Mouse (Mus musculus) ES-E14 (cell line): ENCODE measurements around the gene Phf2. TPM values are rescaled to one million over a fixed set of nuclear protein-coding genes. Genes with fewer than 3 reads are reported as not detected.

Experiments used
- DNase-seq: peaks from one replicate; pipeline ENCODE4 v3.0.0-alpha.2; 2013; ENCODE audit warnings: low read depth, low spot score
- H3K27ac ChIP-seq: 2 replicates; pipeline ENCODE4 v1.5.1; 2012; ENCODE audit warnings: low read depth, mild to moderate bottlenecking, low read length, moderate library complexity, mixed read lengths; ENCODE audit not compliant: poor library complexity, insufficient read depth, severe bottlenecking
- H3K36me3 ChIP-seq: 2 replicates; pipeline ENCODE4 v1.6.1; 2012; ENCODE audit warnings: mild to moderate bottlenecking, low read length, moderate library complexity, mixed read lengths; ENCODE audit not compliant: control insufficient read depth, poor library complexity, insufficient read depth, severe bottlenecking
- H3K4me1 ChIP-seq, 2 experiments: fragments of 150-350 bp in 1 of 2; sonication (generic) in 1 of 2; 2 replicates each; pipeline ENCODE4 v1.6.1; 2012; ENCODE audit warnings: low read length in 2 of 2, mild to moderate bottlenecking in 1 of 2, mixed read lengths in 1 of 2; ENCODE audit not compliant: control insufficient read depth in 2 of 2, insufficient read depth in 2 of 2, poor library complexity in 1 of 2
- H3K4me3 ChIP-seq, 2 experiments: fragments of 150-350 bp in 1 of 2; sonication (generic) in 1 of 2; 2 replicates each; pipeline ENCODE4 v1.5.1; 2012; ENCODE audit warnings: low read length in 2 of 2, low read depth in 1 of 2, mild to moderate bottlenecking in 1 of 2, mixed read lengths in 1 of 2; ENCODE audit not compliant: insufficient read depth in 1 of 2, poor library complexity in 1 of 2, severe bottlenecking in 1 of 2
- H3K9ac ChIP-seq: 2 replicates; pipeline ENCODE4 v1.6.1; 2012; ENCODE audit warnings: low read depth, mild to moderate bottlenecking, low read length, mixed read lengths; ENCODE audit not compliant: poor library complexity, insufficient read depth, severe bottlenecking
- H3K9me3 ChIP-seq: fragments of 150-350 bp; sonication (generic); 2 replicates; pipeline ENCODE4 v1.6.1; 2012; ENCODE audit warnings: low read depth, mild to moderate bottlenecking, low read length; ENCODE audit not compliant: control insufficient read depth, insufficient read depth
- CHD2 ChIP-seq: IDR thresholded peaks from 2 replicates; pipeline ENCODE4 v1.6.1; 2014; ENCODE audit warnings: mild to moderate bottlenecking, low read depth, low read length, inconsistent platforms
- HCFC1 ChIP-seq: IDR thresholded peaks from 2 replicates; pipeline ENCODE4 v1.6.1; 2012; ENCODE audit warnings: low read length, inconsistent platforms, borderline replicate concordance; ENCODE audit not compliant: insufficient read depth
- MAFK ChIP-seq: IDR thresholded peaks from 2 replicates; pipeline ENCODE4 v1.6.1; 2014; ENCODE audit warnings: mild to moderate bottlenecking, low read depth, low read length, inconsistent platforms; ENCODE audit not compliant: insufficient read depth
- ZC3H11A ChIP-seq: IDR thresholded peaks from 2 replicates; pipeline ENCODE4 v1.6.1; 2012; ENCODE audit warnings: low read depth, mild to moderate bottlenecking, inconsistent platforms, low read length, borderline replicate concordance
- ZNF384 ChIP-seq: IDR thresholded peaks from 2 replicates; pipeline ENCODE4 v1.6.1; 2012; ENCODE audit warnings: low read depth, low read length, inconsistent platforms
- in situ Hi-C, 2 experiments: fragments of 600-800 bp; cut with MboI; formaldehyde crosslinking; loops; one replicate each; pipeline ENCODE4 v1.15.1; 2025; ENCODE audit warnings: low sequenced_read_pairs in 2 of 2, inconsistent platforms in 1 of 2; ENCODE audit not compliant: unreplicated experiment in 2 of 2
- total RNA-seq: library from RNA; depleted of rRNA; stranded (reverse); fragments of 300-350 nt; gene quantifications from 2 replicates; pipeline ENCODE4 v1.2.3, GENCODE M21; 2012

The Phf2 gene
- total RNA-seq, 1 experiment, result 3.8 TPM

GRCm38 (mm10) chr13:48913141-48913540 lies 42.2 kb upstream of the Phf2 start:
- Histone ChIP-seq H3K4me1 (no peaks in the 10 kb centered on the region), H3K36me3 (peaks cover 33% of the 10 kb centered on the region), H3K27ac (no peak overlapping the region), H3K9ac (no peak overlapping the region), H3K9me3 (no peaks in the 10 kb centered on the region), H3K4me3 (no peak overlapping the region)
- no peak for DNase-seq
- TF ChIP-seq CHD2 (no peak), ZC3H11A (no peak), MAFK (no peak), ZNF384 (no peak), HCFC1 (no peak)
- in situ Hi-C loops, result no loop called here

- no peaks in the 10 kb centered on the region for H3K9me3 ChIP-seq
- no peak overlapping the region for H3K27ac ChIP-seq
- no peak overlapping the region for H3K4me3 ChIP-seq
- in situ Hi-C loops, result no loop called here
- H3K9ac ChIP-seq, result no peak overlapping the region
- no peak for DNase-seq
- H3K36me3 ChIP-seq, result peaks cover 29% of the 10 kb centered on the region
- H3K4me1 ChIP-seq, result no peaks in the 10 kb centered on the region
- no peak for TF ChIP-seq MAFK
- TF ChIP-seq HCFC1, result no peak
Observed at GRCm38 (mm10) chr13:48911426-48911825, 40.5 kb upstream of the Phf2 start.

- no peaks in the 10 kb centered on the region for H3K4me1 ChIP-seq
- in situ Hi-C loops, result no loop called here
- no peak for DNase-seq
- no peaks in the 10 kb centered on the region for H3K9me3 ChIP-seq
- TF ChIP-seq MAFK, result no peak
- no peak for TF ChIP-seq HCFC1
- TF ChIP-seq ZNF384, result no peak
- TF ChIP-seq CHD2, result no peak
- TF ChIP-seq ZC3H11A, result no peak
- H3K27ac ChIP-seq, result no peak overlapping the region
- H3K36me3 ChIP-seq, result peaks cover 32% of the 10 kb centered on the region
- H3K4me3 ChIP-seq, result no peak overlapping the region
- no peak overlapping the region for H3K9ac ChIP-seq
Observed at GRCm38 (mm10) chr13:48905458-48905857, 34.5 kb upstream of the Phf2 start.

GRCm38 (mm10) chr13:48895376-48895775 lies 24.5 kb upstream of the Phf2 start:
- no peak overlapping the region for H3K9ac ChIP-seq
- TF ChIP-seq ZNF384, result no peak
- TF ChIP-seq MAFK, result no peak
- no peak for TF ChIP-seq HCFC1
- no peak for TF ChIP-seq CHD2
- H3K9me3 ChIP-seq, result no peaks in the 10 kb centered on the region
- in situ Hi-C loops, result no loop called here
- peaks cover 23% of the 10 kb centered on the region; the same call in 1 of the 2 replicates for H3K36me3 ChIP-seq
- no peaks in the 10 kb centered on the region for H3K4me1 ChIP-seq
- no peak overlapping the region for H3K27ac ChIP-seq
- no peak for DNase-seq
- H3K4me3 ChIP-seq, result no peak overlapping the region

- Histone ChIP-seq H3K4me1 (no peaks in the 10 kb centered on the region), H3K27ac (no peak overlapping the region), H3K9me3 (no peaks in the 10 kb centered on the region), H3K4me3 (no peak overlapping the region), H3K36me3 (peaks cover 33% of the 10 kb centered on the region), H3K9ac (no peak overlapping the region)
- TF ChIP-seq CHD2, result no peak
- DNase-seq, result no peak
- in situ Hi-C loops, result no loop called here
Observed at GRCm38 (mm10) chr13:48890260-48890960, 19.5 kb upstream of the Phf2 start.
